Mouse (Mus musculus) frontal cortex, postnatal 25 days (tissue): ENCODE results near the gene Thumpd3.

Experiments used
- DNase-seq, 2 experiments: peaks; one replicate each; pipeline ENCODE4 v3.0.0; 2022; ENCODE audit warnings: low spot score in 2 of 2

Gene Thumpd3

GRCm38 (mm10) chr6:113037946-113038734 lies 7.9 kb upstream of the Thumpd3 start:
- peak; percentile 54 to 61 for DNase-seq

GRCm38 (mm10) chr6:113038735-113039058 lies 7.3 kb upstream of the Thumpd3 start:
- no peak for DNase-seq

GRCm38 (mm10) chr6:113040319-113040718 lies 5.7 kb upstream of the Thumpd3 start:
- no peak for DNase-seq

- DNase-seq, result no peak
Observed at GRCm38 (mm10) chr6:113041215-113041990, 4.6 kb upstream of the Thumpd3 start.

- DNase-seq, result no peak
Observed at GRCm38 (mm10) chr6:113045575-113045974, 450 bp upstream of the Thumpd3 start.

- no peak for DNase-seq
Observed at GRCm38 (mm10) chr6:113047016-113047746, 1.2 kb downstream of the Thumpd3 start.

GRCm38 (mm10) chr6:113048371-113048770 lies 2.3 kb downstream of the Thumpd3 start:
- DNase-seq, result no peak

GRCm38 (mm10) chr6:113049159-113049558 lies 3.1 kb downstream of the Thumpd3 start:
- DNase-seq, result no peak

- DNase-seq, result no peak
Observed at GRCm38 (mm10) chr6:113052972-113053371, 6.9 kb downstream of the Thumpd3 start.

GRCm38 (mm10) chr6:113054552-113055107 lies 8.6 kb downstream of the Thumpd3 start:
- no peak for DNase-seq

- DNase-seq, result no peak
Observed at GRCm38 (mm10) chr6:113060892-113061563, 15.0 kb downstream of the Thumpd3 start.

- DNase-seq, result no peak
Observed at GRCm38 (mm10) chr6:113062253-113062652, 16.2 kb downstream of the Thumpd3 start.

GRCm38 (mm10) chr6:113063363-113063762 lies 17.3 kb downstream of the Thumpd3 start:
- DNase-seq, result no peak

GRCm38 (mm10) chr6:113065186-113065585 lies 19.2 kb downstream of the Thumpd3 start:
- DNase-seq, result no peak

- no peak for DNase-seq
Observed at GRCm38 (mm10) chr6:113069154-113069553, 23.1 kb downstream of the Thumpd3 start.

GRCm38 (mm10) chr6:113075261-113075660 lies 29.2 kb downstream of the Thumpd3 start:
- DNase-seq, result no peak

GRCm38 (mm10) chr6:113076012-113076685 lies 30.1 kb downstream of the Thumpd3 start:
- peak; percentile 73 to 82 for DNase-seq

GRCm38 (mm10) chr6:113076686-113077516 lies 30.9 kb downstream of the Thumpd3 start, which contains the start of gene Setd5:
Gene Setd5, plus strand, starts transcription at chr6:113077365.
- peak; percentile 95 to 96 for DNase-seq

- DNase-seq, result no peak
Observed at GRCm38 (mm10) chr6:113077569-113078030, 31.6 kb downstream of the Thumpd3 start.
